Mouse (Mus musculus): ENCODE results near the gene Afg3l1.
"Not testable (repeated sequence)": the region's sequence is repeated elsewhere in the genome, so short reads cannot be mapped to it uniquely, and the experiment has no call there.

Afg3l1 gene

GRCm38 (mm10) chr8:123518172-123518571 is 40.5 kb downstream of the Afg3l1 start:
- DNase-seq = no peak

- DNase-seq = peak; percentile 95
These were observed 41.0 kb downstream of the Afg3l1 start, which contains the start of gene Gas8 for GRCm38 (mm10) chr8:123518667-123519066. Gene Gas8, plus strand, starts transcription at chr8:123518834.

DNA sequence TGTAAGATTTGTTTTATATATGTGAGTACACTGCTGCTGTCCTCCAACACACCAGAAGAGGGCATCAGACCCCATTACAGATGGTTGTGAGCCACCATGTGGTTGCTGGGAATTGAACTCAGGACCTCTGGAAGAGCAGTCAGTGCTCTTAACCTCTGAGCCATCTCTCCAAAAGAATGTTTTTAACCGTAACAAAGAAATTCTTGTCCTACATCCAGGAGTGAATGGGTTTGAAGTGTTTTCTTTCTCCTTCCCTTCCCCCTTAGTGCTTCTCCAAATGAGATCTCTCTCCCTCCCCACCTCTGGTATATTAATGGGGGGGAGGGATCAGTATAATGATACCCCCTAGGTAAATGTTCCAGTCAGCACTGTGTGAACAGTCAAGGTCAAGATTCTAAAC is 42.3 kb downstream of the Afg3l1 start:
- DNase-seq = not testable (repeated sequence)

GRCm38 (mm10) chr8:123527720-123528489 is 50.2 kb downstream of the Afg3l1 start:
- no peak for DNase-seq

- DNase-seq = no peak
These were observed 58.7 kb downstream of the Afg3l1 start for GRCm38 (mm10) chr8:123536242-123536989.

DNA sequence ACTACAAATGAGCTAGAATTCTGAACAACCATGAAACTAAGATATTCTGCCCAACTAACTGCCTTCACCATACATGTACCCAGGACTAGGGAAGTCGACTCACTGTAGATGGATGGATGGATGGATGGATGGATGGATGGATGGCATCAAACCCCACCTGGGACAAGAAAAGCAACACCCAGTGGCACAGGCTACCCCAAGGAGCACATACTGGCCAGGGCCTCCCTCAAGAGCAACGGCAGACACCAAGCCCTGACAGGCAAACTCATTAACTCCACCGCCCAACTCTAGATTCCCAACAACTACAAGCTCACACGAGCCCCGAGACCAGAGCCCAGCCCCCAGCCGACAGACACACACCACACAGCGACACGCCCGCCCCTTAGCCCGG is 59.3 kb downstream of the Afg3l1 start:
- DNase-seq = no peak

DNA sequence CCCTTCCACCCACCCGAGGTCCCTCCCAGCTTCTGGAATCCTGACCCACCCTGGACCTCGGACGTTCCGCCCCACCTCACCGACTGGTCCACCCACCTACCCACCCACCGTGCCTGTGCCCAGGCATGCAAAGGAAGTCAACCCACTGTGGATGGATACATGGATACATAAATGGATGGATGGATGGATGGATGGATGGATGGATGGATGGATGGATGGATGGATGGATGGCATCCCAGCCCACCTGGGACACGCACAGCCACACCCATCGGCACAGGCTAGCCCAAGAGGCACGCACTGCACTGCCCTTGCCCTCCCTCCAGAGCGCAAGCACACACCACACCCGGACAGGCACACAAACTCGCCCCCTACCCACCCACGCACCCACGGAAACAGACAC is 59.9 kb downstream of the Afg3l1 start:
- not testable (repeated sequence) for DNase-seq

Measured in lung, postnatal 36 days (tissue).